Mouse (Mus musculus) lung, embryonic 14.5 days (tissue): ENCODE measurements around the gene Tmem205. TPM values are rescaled to one million over a fixed set of nuclear protein-coding genes. Genes with fewer than 3 reads are reported as not detected.
A peak's percentile ranks its signal among the peaks of the same experiment; 100 is the strongest.

Source experiments
- ATAC-seq: fragments of 200-750 bp; cut with Nextera tagmentation; 2 replicates; pipeline ENCODE4 v1.8.0; 2017; ENCODE audit warnings: mild to moderate bottlenecking, moderate TSS enrichment, moderate library complexity; ENCODE audit not compliant: insufficient read depth
- DNase-seq: peaks from one replicate; pipeline ENCODE4 v3.0.0-alpha.2; 2015
- H3K27ac ChIP-seq: fragments of 300-500 bp; sonication (generic); 2 replicates; pipeline ENCODE4 v1.5.1; 2014; ENCODE audit warnings: low read depth, mild to moderate bottlenecking, moderate library complexity
- H3K27me3 ChIP-seq: fragments of 300-500 bp; sonication (generic); 2 replicates; pipeline ENCODE4 v1.6.1; 2014; ENCODE audit warnings: low read length, control low read depth; ENCODE audit not compliant: insufficient read depth
- H3K36me3 ChIP-seq: fragments of 300-500 bp; sonication (generic); 2 replicates; pipeline ENCODE4 v1.6.1; 2014; ENCODE audit warnings: control low read depth; ENCODE audit not compliant: insufficient read depth
- H3K4me1 ChIP-seq: fragments of 300-500 bp; sonication (generic); 2 replicates; pipeline ENCODE4 v1.6.1; 2014; ENCODE audit warnings: antibody characterized with exemption, control low read depth; ENCODE audit not compliant: insufficient read depth
- H3K4me2 ChIP-seq: fragments of 300-500 bp; sonication (generic); 2 replicates; pipeline ENCODE4 v1.6.1; 2014; ENCODE audit warnings: mild to moderate bottlenecking
- H3K4me3 ChIP-seq: fragments of 300-500 bp; sonication (generic); 2 replicates; pipeline ENCODE4 v1.5.1; 2014; ENCODE audit warnings: low read depth, low read length
- H3K9ac ChIP-seq: fragments of 300-500 bp; sonication (generic); 2 replicates; pipeline ENCODE4 v1.6.1; 2014
- H3K9me3 ChIP-seq: fragments of 300-500 bp; sonication (generic); 2 replicates; pipeline ENCODE4 v1.6.1; 2016; ENCODE audit warnings: low read depth, low read length, control low read depth
- CTCF ChIP-seq: IDR thresholded peaks from 2 replicates; pipeline ENCODE4 v1.5.1; 2016; ENCODE audit warnings: antibody characterized with exemption, low read depth
- WGBS: fragments of 180-500 bp; shearing (Covaris S2); extraction: QIAGEN DNeasy Blood & Tissue Kit; methylation state at CpG from one replicate; pipeline ENCODE4 v1.1.7; 2014; 5-methylcytosine and 5-hydroxymethylcytosine counted together
- polyA plus RNA-seq: library from polyadenylated mRNA; unstranded; fragments of >200 nt; fragmentation: Nextera tagmentation; extraction: Ambion mirVana; gene quantifications from 2 replicates; pipeline ENCODE4 v1.2.1, GENCODE M21; 2014

The Tmem205 gene
- polyA plus RNA-seq, 1 experiment from 2014 or later, result 40.1 TPM

DNA sequence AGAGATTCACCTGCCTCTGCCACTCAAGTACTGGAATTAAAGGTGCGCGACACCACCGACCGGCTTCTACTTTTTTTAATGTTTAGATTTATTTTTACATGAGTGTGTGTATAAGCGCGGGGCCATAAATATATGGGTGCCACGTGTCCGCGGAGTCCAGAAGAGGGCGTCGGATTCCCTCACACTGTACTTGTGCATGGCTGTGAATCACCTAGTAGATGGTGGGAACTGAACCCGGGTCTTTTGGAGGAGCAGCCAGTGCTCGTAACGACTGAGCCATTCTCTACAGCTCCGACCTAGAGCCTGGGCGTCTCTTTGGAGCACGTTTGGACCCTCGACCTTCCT is 27.8 kb upstream of the Tmem205 start:
- TF ChIP-seq CTCF, result peak; percentile 49
- DNase-seq (no peak), ATAC-seq (peak; percentile 65)
- Histone ChIP-seq H3K36me3 (no peaks in the 10 kb centered on the region; the same call in 1 of the 2 replicates), H3K27me3 (peaks cover 8% of the 10 kb centered on the region; the same call in 1 of the 2 replicates), H3K4me1 (no peaks in the 10 kb centered on the region), H3K4me2 (peak overlapping the region; percentile 67), H3K4me3 (peak overlapping the region; percentile 65), H3K9ac (peak overlapping the region; percentile 27; the same call in 1 of the 2 replicates), H3K27ac (0 out of 2 replicates have a peak overlapping the region, but pooled peaks have one; percentile 33), H3K9me3 (no peaks in the 10 kb centered on the region)
- WGBS, result under 1% methylated on average over 18 of the region's 18 CpGs

DNA sequence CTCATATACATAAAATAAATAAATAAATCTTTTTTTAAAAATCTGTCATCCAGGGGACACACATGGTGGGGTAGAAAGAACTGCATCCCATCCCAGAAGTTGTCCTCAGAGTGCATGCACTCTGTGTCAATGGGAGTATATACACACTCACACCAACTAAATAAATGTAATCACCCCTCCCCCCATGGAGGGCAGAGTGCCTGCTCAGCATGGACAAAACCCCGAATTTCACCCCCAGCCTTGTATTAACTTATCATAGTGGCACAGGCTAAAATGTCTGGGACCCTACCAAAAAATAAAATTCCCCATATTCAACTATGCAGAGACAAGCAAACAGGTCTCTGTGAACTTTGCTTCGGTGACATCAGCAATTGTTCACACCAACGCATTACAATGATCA is 27.3 kb upstream of the Tmem205 start:
- Histone ChIP-seq H3K4me3 (no peak overlapping the region), H3K4me2 (no peak overlapping the region; the same call in 1 of the 2 replicates), H3K9ac (no peak overlapping the region), H3K36me3 (no peaks in the 10 kb centered on the region; the same call in 1 of the 2 replicates), H3K4me1 (no peaks in the 10 kb centered on the region), H3K27ac (no peak overlapping the region), H3K9me3 (no peaks in the 10 kb centered on the region), H3K27me3 (peaks cover 6% of the 10 kb centered on the region; the same call in 1 of the 2 replicates)
- WGBS, result 77% methylated on average over 3 of the region's 3 CpGs
- no peak for TF ChIP-seq CTCF
- ATAC-seq (no peak), DNase-seq (no peak)

DNA sequence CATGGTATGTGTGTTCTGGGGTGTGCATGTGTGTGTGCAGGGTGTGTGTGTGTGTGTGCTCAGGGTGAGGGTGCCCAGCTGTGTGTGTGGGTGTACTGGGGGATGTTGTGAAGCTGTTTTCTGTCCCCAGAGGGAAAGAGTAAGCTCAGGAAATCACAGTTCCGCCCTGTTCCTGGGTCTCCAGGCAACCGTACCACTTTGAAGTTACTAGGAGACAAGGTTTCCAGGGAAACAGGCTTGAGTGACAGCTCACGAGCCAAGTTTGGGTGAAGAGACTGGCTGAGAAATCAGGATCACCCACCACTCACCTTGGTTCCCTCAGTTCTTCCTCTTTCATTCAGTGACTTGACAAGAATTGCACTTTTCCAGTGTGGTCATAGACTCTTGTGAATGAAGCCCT is 26.2 kb upstream of the Tmem205 start:
- Histone ChIP-seq H3K27ac (no peak overlapping the region), H3K36me3 (no peaks in the 10 kb centered on the region; the same call in 1 of the 2 replicates), H3K4me2 (no peak overlapping the region), H3K9me3 (no peaks in the 10 kb centered on the region), H3K9ac (no peak overlapping the region), H3K27me3 (no peaks in the 10 kb centered on the region), H3K4me3 (no peak overlapping the region), H3K4me1 (no peaks in the 10 kb centered on the region)
- DNase-seq (no peak), ATAC-seq (no peak)
- 4% methylated on average over 3 of the region's 3 CpGs for WGBS
- TF ChIP-seq CTCF, result no peak

GRCm38 (mm10) chr9:21951977-21952376 is 24.6 kb upstream of the Tmem205 start:
- ATAC-seq (no peak), DNase-seq (no peak)
- TF ChIP-seq CTCF, result peak; percentile 55
- Histone ChIP-seq H3K9ac (no peak overlapping the region), H3K4me1 (no peaks in the 10 kb centered on the region), H3K36me3 (no peaks in the 10 kb centered on the region), H3K27ac (no peak overlapping the region), H3K4me3 (no peak overlapping the region), H3K4me2 (no peak overlapping the region), H3K9me3 (no peaks in the 10 kb centered on the region), H3K27me3 (no peaks in the 10 kb centered on the region)
- WGBS, result 77% methylated on average over 3 of the region's 3 CpGs

- DNase-seq, result peak; percentile 85
- WGBS, result 14% methylated on average over 11 of the region's 11 CpGs
- Histone ChIP-seq H3K4me1 (no peaks in the 10 kb centered on the region), H3K9ac (no peak overlapping the region), H3K27me3 (no peaks in the 10 kb centered on the region), H3K4me3 (no peak overlapping the region), H3K9me3 (no peaks in the 10 kb centered on the region), H3K4me2 (no peak overlapping the region), H3K36me3 (no peaks in the 10 kb centered on the region), H3K27ac (no peak overlapping the region)
- TF ChIP-seq CTCF, result no peak
- no peak for ATAC-seq
These were observed 23.0 kb upstream of the Tmem205 start for GRCm38 (mm10) chr9:21950322-21950721.

GRCm38 (mm10) chr9:21948790-21949189 is 21.4 kb upstream of the Tmem205 start:
- TF ChIP-seq CTCF, result no peak
- H3K27ac ChIP-seq, result no peak overlapping the region
- 63% methylated on average over 6 of the region's 6 CpGs for WGBS
- DNase-seq (no peak), ATAC-seq (no peak)
- H3K4me3 ChIP-seq, result no peak overlapping the region
- H3K36me3 ChIP-seq, result no peaks in the 10 kb centered on the region
- H3K4me2 ChIP-seq, result no peak overlapping the region
- no peaks in the 10 kb centered on the region for H3K4me1 ChIP-seq
- H3K9me3 ChIP-seq, result no peaks in the 10 kb centered on the region
- no peaks in the 10 kb centered on the region for H3K27me3 ChIP-seq
- H3K9ac ChIP-seq, result no peak overlapping the region

DNA sequence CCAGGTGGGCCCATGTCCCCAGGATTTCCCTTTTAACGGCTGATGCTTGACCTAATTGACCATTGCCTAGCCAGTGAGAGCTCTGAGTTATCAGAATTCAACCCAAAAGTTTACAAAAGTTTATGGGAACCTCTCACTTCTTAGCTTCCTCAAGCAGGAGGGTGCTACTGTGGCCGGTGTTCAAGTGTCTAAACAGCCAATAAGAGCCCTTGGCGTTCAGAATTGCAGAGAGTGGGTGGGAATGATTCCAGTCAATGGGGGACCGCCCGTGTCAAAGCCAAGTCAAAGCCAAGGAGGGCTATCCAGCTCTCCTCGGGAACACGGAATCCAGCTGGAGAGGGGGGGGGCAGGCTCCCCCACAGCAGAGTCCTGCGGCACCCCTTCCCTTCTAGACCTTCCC is 20.8 kb upstream of the Tmem205 start:
- H3K27ac ChIP-seq, result no peak overlapping the region
- no peaks in the 10 kb centered on the region for H3K27me3 ChIP-seq
- DNase-seq (no peak), ATAC-seq (no peak)
- no peak overlapping the region for H3K4me3 ChIP-seq
- H3K9ac ChIP-seq, result no peak overlapping the region
- H3K9me3 ChIP-seq, result no peaks in the 10 kb centered on the region
- 47% methylated on average over 8 of the region's 8 CpGs for WGBS
- no peak for TF ChIP-seq CTCF
- no peaks in the 10 kb centered on the region for H3K36me3 ChIP-seq
- H3K4me1 ChIP-seq, result no peaks in the 10 kb centered on the region
- H3K4me2 ChIP-seq, result no peak overlapping the region
